Mouse (Mus musculus) C2C12 (cell line): ENCODE measurements around the gene Arpc3.

Source experiments
- CEBPB ChIP-seq: IDR thresholded peaks from one replicate; pipeline ENCODE4 v1.6.1; 2011; ENCODE audit warnings: low read depth, mild to moderate bottlenecking, control low read depth, moderate library complexity
- CTCF ChIP-seq: IDR thresholded peaks from one replicate; pipeline ENCODE4 v1.5.1; 2011; ENCODE audit not compliant: control insufficient read depth, insufficient read depth, insufficient read length
- MAX ChIP-seq: IDR thresholded peaks from one replicate; pipeline ENCODE4 v1.6.1; 2011; ENCODE audit warnings: mild to moderate bottlenecking, control low read depth
- MYOD1 ChIP-seq: IDR thresholded peaks from one replicate; pipeline ENCODE4 v1.6.1; 2011; ENCODE audit warnings: low read depth; ENCODE audit not compliant: control insufficient read depth, insufficient read length
- MYOG ChIP-seq: IDR thresholded peaks from one replicate; pipeline ENCODE4 v1.6.1; 2011; ENCODE audit not compliant: control insufficient read depth, insufficient read length; ENCODE audit errors: extremely low read depth

- TF ChIP-seq MYOD1 (no peak), CEBPB (no peak), CTCF (no peak), MAX (no peak), MYOG (no peak)
Measured at GRCm38 (mm10) chr5:122439400-122440094, 47.9 kb downstream of the Arpc3 start.
